Mouse (Mus musculus) hindbrain, embryonic 12.5 days (tissue): ENCODE measurements around the gene Tln2. TPM values are rescaled to one million over a fixed set of nuclear protein-coding genes. Genes with fewer than 3 reads are reported as not detected.

Experiments used
- ATAC-seq: fragments of 200-750 bp; cut with Nextera tagmentation; 2 replicates; pipeline ENCODE4 v1.8.0; 2017; ENCODE audit warnings: moderate TSS enrichment; ENCODE audit not compliant: low FRiP score
- H3K27ac ChIP-seq: fragments of 300-500 bp; sonication (generic); 2 replicates; pipeline ENCODE4 v1.5.1; 2016; ENCODE audit warnings: mild to moderate bottlenecking
- H3K27me3 ChIP-seq: fragments of 300-500 bp; sonication (generic); 2 replicates; pipeline ENCODE4 v1.6.1; 2016; ENCODE audit warnings: mild to moderate bottlenecking
- H3K36me3 ChIP-seq: fragments of 300-500 bp; sonication (generic); 2 replicates; pipeline ENCODE4 v1.6.1; 2016; ENCODE audit warnings: mild to moderate bottlenecking
- H3K4me1 ChIP-seq: fragments of 300-500 bp; sonication (generic); 2 replicates; pipeline ENCODE4 v1.6.1; 2016
- H3K4me2 ChIP-seq: fragments of 300-500 bp; sonication (generic); replicated peaks from 2 replicates; pipeline ENCODE4 v1.6.1; 2016; ENCODE audit warnings: mild to moderate bottlenecking
- H3K4me3 ChIP-seq: fragments of 300-500 bp; sonication (generic); 2 replicates; pipeline ENCODE4 v1.5.1; 2016; ENCODE audit warnings: mild to moderate bottlenecking
- H3K9ac ChIP-seq: fragments of 300-500 bp; sonication (generic); 2 replicates; pipeline ENCODE4 v1.6.1; 2016; ENCODE audit warnings: mild to moderate bottlenecking, moderate library complexity
- H3K9me3 ChIP-seq: fragments of 300-500 bp; sonication (generic); replicated peaks from 2 replicates; pipeline ENCODE4 v1.6.1; 2016; ENCODE audit warnings: mild to moderate bottlenecking
- WGBS: fragments of 180-500 bp; shearing (Covaris S2); methylation state at CpG from one replicate; pipeline ENCODE4 v1.1.7; 2016; 5-methylcytosine and 5-hydroxymethylcytosine counted together
- microRNA counts: library from miRNA; unstranded; fragments of <30 nt; microRNA quantifications from one replicate; lab custom pipeline; 2017
- microRNA-seq: library from miRNA; unstranded; fragments of <30 nt; microRNA quantifications from one replicate; pipeline ENCODE4, GENCODE M21; 2017
- polyA plus RNA-seq: library from polyadenylated mRNA; unstranded; fragments of >200 nt; fragmentation: Nextera tagmentation; extraction: Ambion mirVana; gene quantifications from 2 replicates; pipeline ENCODE4 v1.2.1, GENCODE M21; 2016

Tln2 gene
- polyA plus RNA-seq, 1 experiment from 2014 or later: 28.8 TPM

DNA sequence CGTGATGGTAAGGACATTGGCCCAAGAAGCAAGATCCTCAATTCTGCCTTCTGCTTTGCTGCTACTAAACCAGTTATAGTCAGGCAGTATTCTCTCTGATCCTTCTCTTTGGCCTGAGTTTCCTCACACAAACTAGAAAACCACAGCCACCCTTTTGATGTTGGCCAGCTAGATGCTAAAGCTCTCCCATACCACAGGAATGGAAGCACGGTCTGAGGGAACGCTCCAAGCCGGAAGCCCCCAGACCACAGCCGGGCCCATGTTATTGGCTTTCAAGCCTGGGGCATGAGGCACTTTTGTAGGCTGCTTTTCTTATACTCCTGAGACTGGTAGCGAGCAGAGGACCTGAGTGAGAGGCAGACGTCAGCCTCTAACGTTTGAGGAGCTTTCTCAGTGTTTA is 383.4 kb downstream of the Tln2 start:
- H3K27ac ChIP-seq: no peak overlapping the region
- H3K4me2 ChIP-seq: no peak overlapping the region
- no peak for ATAC-seq
- no peak overlapping the region for H3K9ac ChIP-seq
- 0 out of 2 replicates have a peak, but pooled peaks cover 13% of the 10 kb centered on the region for H3K4me1 ChIP-seq
- H3K36me3 ChIP-seq: no peaks in the 10 kb centered on the region
- 87% methylated on average over 8 of the region's 8 CpGs for WGBS
- 0 out of 2 replicates have a peak, but pooled peaks cover 5% of the 10 kb centered on the region for H3K9me3 ChIP-seq
- no peaks in the 10 kb centered on the region for H3K27me3 ChIP-seq
- no peak overlapping the region for H3K4me3 ChIP-seq

DNA sequence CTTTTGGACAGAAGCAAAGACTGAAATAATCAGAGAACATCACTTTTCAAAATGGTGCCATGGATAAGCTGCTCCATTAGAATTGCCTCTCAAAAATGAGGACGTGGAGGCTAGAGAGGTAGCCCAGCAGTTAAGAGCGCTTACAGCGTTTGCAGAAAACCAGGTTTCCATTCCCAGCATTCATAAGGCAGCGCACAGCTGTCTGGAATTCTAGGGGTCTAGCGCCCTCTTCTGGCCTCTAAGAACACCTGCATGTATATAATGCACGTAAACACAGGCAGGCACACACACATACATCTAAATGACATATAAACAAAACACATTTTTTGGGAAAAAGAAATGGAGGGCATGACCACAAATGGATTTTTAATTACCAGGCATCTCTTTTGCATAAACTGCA is 385.7 kb downstream of the Tln2 start:
- Histone ChIP-seq H3K4me3 (no peak overlapping the region), H3K9me3 (no peaks in the 10 kb centered on the region), H3K27me3 (no peaks in the 10 kb centered on the region), H3K9ac (no peak overlapping the region), H3K4me2 (no peak overlapping the region), H3K36me3 (no peaks in the 10 kb centered on the region), H3K27ac (no peak overlapping the region), H3K4me1 (0 out of 2 replicates have a peak, but pooled peaks cover 13% of the 10 kb centered on the region)
- WGBS: 93% methylated on average over 6 of the region's 6 CpGs
- no peak for ATAC-seq

DNA sequence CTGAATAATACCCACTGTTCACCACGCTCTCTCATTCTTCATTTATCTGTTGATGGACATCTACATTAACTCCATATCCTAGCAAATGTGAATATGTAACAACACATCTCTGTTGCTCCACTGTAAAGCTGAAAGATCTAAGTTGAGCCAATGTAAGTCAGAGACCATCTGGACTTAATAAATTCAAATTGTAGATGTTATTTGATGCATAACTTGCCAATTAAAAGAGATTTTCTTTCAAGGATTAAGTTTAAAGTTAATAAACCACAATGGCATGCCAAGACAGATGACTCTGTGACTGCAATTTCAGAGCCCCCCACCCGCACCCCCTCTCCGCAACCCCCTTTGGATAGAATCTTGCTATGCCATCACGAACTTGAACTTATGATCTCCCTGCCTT is 386.3 kb downstream of the Tln2 start:
- H3K9me3 ChIP-seq: no peaks in the 10 kb centered on the region
- 90% methylated on average over 4 of the region's 4 CpGs for WGBS
- H3K4me2 ChIP-seq: no peak overlapping the region
- H3K36me3 ChIP-seq: no peaks in the 10 kb centered on the region
- no peak overlapping the region for H3K9ac ChIP-seq
- ATAC-seq: no peak
- no peak overlapping the region for H3K4me3 ChIP-seq
- H3K27me3 ChIP-seq: no peaks in the 10 kb centered on the region
- H3K27ac ChIP-seq: no peak overlapping the region
- 0 out of 2 replicates have a peak, but pooled peaks cover 9% of the 10 kb centered on the region for H3K4me1 ChIP-seq

DNA sequence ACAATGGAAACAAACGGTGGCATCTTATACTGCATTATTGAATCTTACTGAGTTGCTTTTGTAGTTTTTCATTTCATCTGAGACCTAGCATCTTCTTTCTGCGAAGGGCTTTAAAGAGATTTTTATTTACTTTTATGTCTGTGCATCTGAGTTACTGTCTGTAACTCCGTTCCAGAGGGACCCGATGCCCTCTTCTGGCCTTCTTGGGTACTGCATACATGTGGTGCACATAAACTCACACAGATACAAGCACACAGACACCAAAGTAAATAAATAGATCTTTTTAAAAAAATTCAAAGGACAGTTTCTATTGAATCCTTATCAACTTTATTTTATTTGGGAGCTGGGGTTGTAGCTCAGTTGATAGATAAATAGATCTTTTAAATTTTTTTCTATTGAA is 388.1 kb downstream of the Tln2 start:
- H3K4me3 ChIP-seq: no peak overlapping the region
- WGBS: 98% methylated on average over 4 of the region's 4 CpGs
- no peak for ATAC-seq
- H3K4me1 ChIP-seq: 0 out of 2 replicates have a peak, but pooled peaks cover 2% of the 10 kb centered on the region
- no peaks in the 10 kb centered on the region for H3K9me3 ChIP-seq
- no peaks in the 10 kb centered on the region for H3K27me3 ChIP-seq
- H3K9ac ChIP-seq: no peak overlapping the region
- H3K27ac ChIP-seq: no peak overlapping the region
- no peaks in the 10 kb centered on the region for H3K36me3 ChIP-seq
- H3K4me2 ChIP-seq: no peak overlapping the region

- Histone ChIP-seq H3K27ac (no peak overlapping the region), H3K27me3 (no peaks in the 10 kb centered on the region), H3K4me2 (no peak overlapping the region), H3K9me3 (no peaks in the 10 kb centered on the region), H3K9ac (no peak overlapping the region), H3K36me3 (no peaks in the 10 kb centered on the region), H3K4me3 (no peak overlapping the region), H3K4me1 (no peaks in the 10 kb centered on the region)
- no peak for ATAC-seq
- WGBS: 71% methylated on average over 8 of the region's 8 CpGs
These were observed 388.7 kb downstream of the Tln2 start for GRCm38 (mm10) chr9:67170759-67171158.

- Histone ChIP-seq H3K27ac (no peak overlapping the region), H3K9me3 (no peaks in the 10 kb centered on the region), H3K4me3 (no peak overlapping the region), H3K4me2 (no peak overlapping the region), H3K27me3 (no peaks in the 10 kb centered on the region), H3K9ac (no peak overlapping the region), H3K36me3 (no peaks in the 10 kb centered on the region), H3K4me1 (no peaks in the 10 kb centered on the region)
- no peak for ATAC-seq
- WGBS: 65% methylated on average over 3 of the region's 3 CpGs
These were observed 389.5 kb downstream of the Tln2 start for GRCm38 (mm10) chr9:67170047-67170446.

MicroRNAs encoded within 50 kb of the gene (microRNA counts, 519-probe panel; counts per million panel counts)
- microRNA mmu-miR-190 (lab: Ali Mortazavi, UCI): 2,681 counts per million, percentile 66 among the panel's probes with 10 or more counts

Small RNA genes within 50 kb of the gene (microRNA-seq; reads per million reads assigned to microRNA genes)
- gene Mir190a: 80.8 reads per million, percentile 42 among the genes with 10 or more reads in this experiment

Other genes with a start within 250 kb of the Tln2 start
- 0.33 and 0.52 TPM in 2 replicates for gene C2cd4b, start 199.7 kb upstream of the Tln2 start, polyA plus RNA-seq